12 mouse cellular contexts compared by ENCODE assay signal in genomic region chr16:22564907-22565272, GRCm38 (mm10).
DNase-seq lines count a peak whose midpoint lies in the region; ATAC-seq and TF ChIP-seq lines count a peak whose summit lies in the region.
"Had no signal": no experiment of that assay in that cellular context is flagged by ENCODE, and none has a peak within 500 bp of the region (broad histone marks: within the 10 kb centered on the region; RNA-seq: fewer than 3 reads in every experiment).

No protein-coding gene starts in this region.

- no peak for TF ChIP-seq POLR2A in lung, adult 2 months (IDR thresholded peaks at IDR 0.05; ENCODE audit: borderline replicate concordance, extremely low read depth, low read depth, low read length)

- no peaks in the 10 kb centered on the region for H3K36me3 ChIP-seq in heart, embryonic 10.5 days
- no peaks in the 10 kb centered on the region for H3K36me3 ChIP-seq in hindbrain, embryonic 16.5 days (ENCODE audit: control insufficient read depth, insufficient read depth, low read length)
- H3K36me3 ChIP-seq in hindbrain, embryonic 12.5 days, result no peaks in the 10 kb centered on the region
- H3K36me3 ChIP-seq in neural tube, embryonic 13.5 days, result no peaks in the 10 kb centered on the region
- H3K36me3 ChIP-seq: embryonic facial prominence, embryonic 10.5 days; liver, embryonic 12.5 days; lung, embryonic 15.5 days; neural tube, embryonic 12.5 days had no signal

- H3K27ac ChIP-seq in heart, embryonic 10.5 days, result peak overlapping the region; percentile 74; the same call in 1 of the 2 replicates
- no peak overlapping the region for H3K27ac ChIP-seq in hindbrain, embryonic 16.5 days (ENCODE audit: low read depth, low read length)
- H3K27ac ChIP-seq in hindbrain, embryonic 12.5 days, result no peak overlapping the region
- H3K27ac ChIP-seq in neural tube, embryonic 13.5 days (replicated peaks), result no peak overlapping the region
- H3K27ac ChIP-seq: embryonic facial prominence, embryonic 10.5 days; liver, embryonic 12.5 days; lung, embryonic 15.5 days; macrophage; neural tube, embryonic 12.5 days had no signal

- no peak overlapping the region for H3K4me3 ChIP-seq in heart, embryonic 10.5 days
- H3K4me3 ChIP-seq in hindbrain, embryonic 16.5 days (ENCODE audit: low read length), result no peak overlapping the region
- H3K4me3 ChIP-seq in hindbrain, embryonic 12.5 days, result no peak overlapping the region
- no peak overlapping the region for H3K4me3 ChIP-seq in neural tube, embryonic 13.5 days
- H3K4me3 ChIP-seq in lung, adult 2 months (replicated peaks; ENCODE audit: extremely low read depth, low read depth, low read length), result no peak overlapping the region
- H3K4me3 ChIP-seq: embryonic facial prominence, embryonic 10.5 days; liver, embryonic 12.5 days; lung, embryonic 15.5 days; neural tube, embryonic 12.5 days had no signal

- no peaks in the 10 kb centered on the region for H3K27me3 ChIP-seq in heart, embryonic 10.5 days (ENCODE audit: insufficient read depth, poor library complexity, severe bottlenecking)
- H3K27me3 ChIP-seq in hindbrain, embryonic 16.5 days (replicated peaks; ENCODE audit: control insufficient read depth, insufficient read depth, low read length), result no peaks in the 10 kb centered on the region
- no peaks in the 10 kb centered on the region for H3K27me3 ChIP-seq in hindbrain, embryonic 12.5 days
- 0 out of 2 replicates have a peak, but pooled peaks cover 6% of the 10 kb centered on the region for H3K27me3 ChIP-seq in neural tube, embryonic 13.5 days
- H3K27me3 ChIP-seq: liver, embryonic 12.5 days; lung, embryonic 15.5 days; neural tube, embryonic 12.5 days had no signal

- DNase-seq in heart, embryonic 10.5 days (ENCODE audit: low spot score), result no peak
- DNase-seq in heart, adult 8-10 months (ENCODE audit: low spot score), result no peak
- DNase-seq in neural tube, embryonic 10.5 days (ENCODE audit: extremely low spot score, low spot score), result no peak
- DNase-seq in lung, adult 2 months, result no peak

- H3K9ac ChIP-seq in hindbrain, embryonic 16.5 days (ENCODE audit: low read depth, low read length), result no peak overlapping the region
- no peak overlapping the region for H3K9ac ChIP-seq in hindbrain, embryonic 12.5 days
- H3K9ac ChIP-seq in neural tube, embryonic 13.5 days, result no peak overlapping the region
- H3K9ac ChIP-seq: liver, embryonic 12.5 days; lung, embryonic 15.5 days; neural tube, embryonic 12.5 days had no signal

- H3K9me3 ChIP-seq in heart, embryonic 10.5 days, result no peaks in the 10 kb centered on the region
- H3K9me3 ChIP-seq in hindbrain, embryonic 16.5 days (ENCODE audit: control insufficient read depth, low read length), result no peaks in the 10 kb centered on the region
- H3K9me3 ChIP-seq in hindbrain, embryonic 12.5 days (replicated peaks), result no peaks in the 10 kb centered on the region
- H3K9me3 ChIP-seq in neural tube, embryonic 13.5 days, result no peaks in the 10 kb centered on the region
- H3K9me3 ChIP-seq: embryonic facial prominence, embryonic 10.5 days; liver, embryonic 12.5 days; lung, embryonic 15.5 days; neural tube, embryonic 12.5 days had no signal

- no peak for TF ChIP-seq CTCF in lung, adult 2 months (IDR thresholded peaks at IDR 0.05; ENCODE audit: insufficient read depth, low read length)

- 0 out of 2 replicates have a peak, but pooled peaks cover 6% of the 10 kb centered on the region for H3K4me1 ChIP-seq in heart, embryonic 10.5 days
- no peaks in the 10 kb centered on the region for H3K4me1 ChIP-seq in hindbrain, embryonic 16.5 days (ENCODE audit: control insufficient read depth, insufficient read depth, low read depth, low read length)
- no peaks in the 10 kb centered on the region for H3K4me1 ChIP-seq in hindbrain, embryonic 12.5 days
- H3K4me1 ChIP-seq in neural tube, embryonic 13.5 days (replicated peaks), result no peaks in the 10 kb centered on the region
- H3K4me1 ChIP-seq in lung, adult 2 months (ENCODE audit: control insufficient read depth, insufficient read depth, low read length), result no peaks in the 10 kb centered on the region
- H3K4me1 ChIP-seq: embryonic facial prominence, embryonic 10.5 days; liver, embryonic 12.5 days; lung, embryonic 15.5 days; neural tube, embryonic 12.5 days had no signal

- no peak overlapping the region for H3K4me2 ChIP-seq in hindbrain, embryonic 16.5 days (ENCODE audit: low read length)
- H3K4me2 ChIP-seq in hindbrain, embryonic 12.5 days (replicated peaks), result no peak overlapping the region
- no peak overlapping the region for H3K4me2 ChIP-seq in neural tube, embryonic 13.5 days
- H3K4me2 ChIP-seq: liver, embryonic 12.5 days; lung, embryonic 15.5 days; neural tube, embryonic 12.5 days had no signal

- 45% methylated on average over 3 of the region's 3 CpGs for WGBS in heart, embryonic 10.5 days
- WGBS in hindbrain, embryonic 16.5 days, result 77% methylated on average over 3 of the region's 3 CpGs
- WGBS in hindbrain, embryonic 12.5 days, result 85% methylated on average over 3 of the region's 3 CpGs
- 71% methylated on average over 3 of the region's 3 CpGs for WGBS in neural tube, embryonic 13.5 days
- 59% methylated on average over 3 of the region's 3 CpGs for WGBS in lung, adult 2 months

- 0 out of 2 replicates have a peak, but pooled peaks have one; percentile 24 for ATAC-seq in hindbrain, embryonic 16.5 days
- no peak for ATAC-seq in hindbrain, embryonic 12.5 days (ENCODE audit: low FRiP score)
- peak; percentile 43 for ATAC-seq in neural tube, embryonic 13.5 days (ENCODE audit: low read depth)
- ATAC-seq: liver, embryonic 12.5 days had no signal
